Mouse (Mus musculus): ENCODE data around the gene Unc45a. TPM values are rescaled to one million over a fixed set of nuclear protein-coding genes. Genes with fewer than 3 reads are reported as not detected.

Gene Unc45a
- polyA plus RNA-seq, 1 experiment from 2014 or later, result 44.5 TPM

GRCm38 (mm10) chr7:80375376-80376039, 34.7 kb upstream of the Unc45a start:
- Histone ChIP-seq H3K9me3 (replicated peaks; ENCODE audit: control insufficient read depth, low read length) (no peaks in the 10 kb centered on the region), H3K4me1 (ENCODE audit: control insufficient read depth, insufficient read depth, low read length) (no peaks in the 10 kb centered on the region), H3K27me3 (ENCODE audit: control insufficient read depth, insufficient read depth, low read length) (no peaks in the 10 kb centered on the region), H3K36me3 (ENCODE audit: control insufficient read depth, insufficient read depth, low read length) (no peaks in the 10 kb centered on the region), H3K9ac (ENCODE audit: low read length) (no peak overlapping the region), H3K27ac (ENCODE audit: low read length) (no peak overlapping the region), H3K4me3 (replicated peaks; ENCODE audit: low read length) (no peak overlapping the region), H3K4me2 (ENCODE audit: low read depth, low read length) (no peak overlapping the region)
- 74% methylated on average over 9 of the region's 9 CpGs for WGBS
- no peak for ATAC-seq (ENCODE audit: insufficient read depth, low FRiP score)

- Histone ChIP-seq H3K4me2 (ENCODE audit: low read depth, low read length) (no peak overlapping the region), H3K36me3 (ENCODE audit: control insufficient read depth, insufficient read depth, low read length) (no peaks in the 10 kb centered on the region), H3K4me1 (ENCODE audit: control insufficient read depth, insufficient read depth, low read length) (peaks cover 6% of the 10 kb centered on the region), H3K4me3 (replicated peaks; ENCODE audit: low read length) (no peak overlapping the region), H3K9ac (ENCODE audit: low read length) (no peak overlapping the region), H3K27me3 (ENCODE audit: control insufficient read depth, insufficient read depth, low read length) (no peaks in the 10 kb centered on the region), H3K9me3 (replicated peaks; ENCODE audit: control insufficient read depth, low read length) (no peaks in the 10 kb centered on the region), H3K27ac (ENCODE audit: low read length) (no peak overlapping the region)
- 83% methylated on average over 3 of the region's 3 CpGs for WGBS
- ATAC-seq (ENCODE audit: insufficient read depth, low FRiP score), result no peak
Measured at GRCm38 (mm10) chr7:80374733-80375132, 33.9 kb upstream of the Unc45a start.

GRCm38 (mm10) chr7:80374280-80374679, 33.5 kb upstream of the Unc45a start:
- no peaks in the 10 kb centered on the region for H3K36me3 ChIP-seq (ENCODE audit: control insufficient read depth, insufficient read depth, low read length)
- H3K4me2 ChIP-seq (ENCODE audit: low read depth, low read length), result no peak overlapping the region
- ATAC-seq (ENCODE audit: insufficient read depth, low FRiP score), result no peak
- 47% methylated on average over 3 of the region's 3 CpGs for whole genome bisulfite sequencing
- H3K27ac ChIP-seq (ENCODE audit: low read length), result no peak overlapping the region
- no peak overlapping the region for H3K9ac ChIP-seq (ENCODE audit: low read length)
- H3K4me3 ChIP-seq (replicated peaks; ENCODE audit: low read length), result no peak overlapping the region
- no peaks in the 10 kb centered on the region for H3K9me3 ChIP-seq (replicated peaks; ENCODE audit: control insufficient read depth, low read length)
- no peaks in the 10 kb centered on the region for H3K27me3 ChIP-seq (ENCODE audit: control insufficient read depth, insufficient read depth, low read length)
- peaks cover 10% of the 10 kb centered on the region for H3K4me1 ChIP-seq (ENCODE audit: control insufficient read depth, insufficient read depth, low read length)

- Histone ChIP-seq H3K9me3 (replicated peaks; ENCODE audit: control insufficient read depth, low read length) (no peaks in the 10 kb centered on the region), H3K4me2 (ENCODE audit: low read depth, low read length) (no peak overlapping the region), H3K36me3 (ENCODE audit: control insufficient read depth, insufficient read depth, low read length) (no peaks in the 10 kb centered on the region), H3K27ac (ENCODE audit: low read length) (no peak overlapping the region), H3K9ac (ENCODE audit: low read length) (no peak overlapping the region), H3K4me3 (replicated peaks; ENCODE audit: low read length) (no peak overlapping the region), H3K4me1 (ENCODE audit: control insufficient read depth, insufficient read depth, low read length) (peaks cover 14% of the 10 kb centered on the region), H3K27me3 (ENCODE audit: control insufficient read depth, insufficient read depth, low read length) (no peaks in the 10 kb centered on the region)
- no peak for ATAC-seq (ENCODE audit: insufficient read depth, low FRiP score)
- 83% methylated on average over 12 of the region's 12 CpGs for WGBS
Measured at GRCm38 (mm10) chr7:80373850-80374249, 33.0 kb upstream of the Unc45a start.

GRCm38 (mm10) chr7:80373352-80373751, 32.5 kb upstream of the Unc45a start:
- Histone ChIP-seq H3K4me1 (ENCODE audit: control insufficient read depth, insufficient read depth, low read length) (peaks cover 19% of the 10 kb centered on the region), H3K4me2 (ENCODE audit: low read depth, low read length) (no peak overlapping the region), H3K27ac (ENCODE audit: low read length) (no peak overlapping the region), H3K9me3 (replicated peaks; ENCODE audit: control insufficient read depth, low read length) (no peaks in the 10 kb centered on the region), H3K4me3 (replicated peaks; ENCODE audit: low read length) (no peak overlapping the region), H3K36me3 (ENCODE audit: control insufficient read depth, insufficient read depth, low read length) (no peaks in the 10 kb centered on the region), H3K27me3 (ENCODE audit: control insufficient read depth, insufficient read depth, low read length) (no peaks in the 10 kb centered on the region), H3K9ac (ENCODE audit: low read length) (no peak overlapping the region)
- WGBS, result 63% methylated on average over 4 of the region's 4 CpGs
- no peak for ATAC-seq (ENCODE audit: insufficient read depth, low FRiP score)

GRCm38 (mm10) chr7:80372667-80373066, 31.9 kb upstream of the Unc45a start:
- no peak overlapping the region for H3K4me3 ChIP-seq (replicated peaks; ENCODE audit: low read length)
- H3K27me3 ChIP-seq (ENCODE audit: control insufficient read depth, insufficient read depth, low read length), result no peaks in the 10 kb centered on the region
- H3K4me1 ChIP-seq (ENCODE audit: control insufficient read depth, insufficient read depth, low read length), result peaks cover 21% of the 10 kb centered on the region
- H3K4me2 ChIP-seq (ENCODE audit: low read depth, low read length), result no peak overlapping the region
- WGBS, result 61% methylated on average over 2 of the region's 2 CpGs
- ATAC-seq (ENCODE audit: insufficient read depth, low FRiP score), result no peak
- no peak overlapping the region for H3K27ac ChIP-seq (ENCODE audit: low read length)
- no peak overlapping the region for H3K9ac ChIP-seq (ENCODE audit: low read length)
- no peaks in the 10 kb centered on the region for H3K36me3 ChIP-seq (ENCODE audit: control insufficient read depth, insufficient read depth, low read length)
- H3K9me3 ChIP-seq (replicated peaks; ENCODE audit: control insufficient read depth, low read length), result no peaks in the 10 kb centered on the region

- H3K4me3 ChIP-seq (replicated peaks; ENCODE audit: low read length), result no peak overlapping the region
- no peak overlapping the region for H3K27ac ChIP-seq (ENCODE audit: low read length)
- no peak overlapping the region for H3K9ac ChIP-seq (ENCODE audit: low read length)
- no peak overlapping the region for H3K4me2 ChIP-seq (ENCODE audit: low read depth, low read length)
- H3K4me1 ChIP-seq (ENCODE audit: control insufficient read depth, insufficient read depth, low read length), result peaks cover 21% of the 10 kb centered on the region
- peaks cover 3% of the 10 kb centered on the region; the same call in 1 of the 2 replicates for H3K36me3 ChIP-seq (ENCODE audit: control insufficient read depth, insufficient read depth, low read length)
- ATAC-seq (ENCODE audit: insufficient read depth, low FRiP score), result no peak
- WGBS, result 72% methylated on average over 3 of the region's 3 CpGs
- no peaks in the 10 kb centered on the region for H3K9me3 ChIP-seq (replicated peaks; ENCODE audit: control insufficient read depth, low read length)
- H3K27me3 ChIP-seq (ENCODE audit: control insufficient read depth, insufficient read depth, low read length), result no peaks in the 10 kb centered on the region
Measured at GRCm38 (mm10) chr7:80372166-80372565, 31.4 kb upstream of the Unc45a start.

- Histone ChIP-seq H3K27ac (ENCODE audit: low read length) (peak within 1 kb of the TSS; percentile 77), H3K9me3 (replicated peaks; ENCODE audit: control insufficient read depth, low read length) (no peaks in the 10 kb centered on the region), H3K4me1 (ENCODE audit: control insufficient read depth, insufficient read depth, low read length) (peaks cover 21% of the 10 kb centered on the region), H3K4me3 (replicated peaks; ENCODE audit: low read length) (peak within 1 kb of the TSS; percentile 72), H3K4me2 (ENCODE audit: low read depth, low read length) (peak within 1 kb of the TSS; percentile 73), H3K9ac (ENCODE audit: low read length) (peak within 1 kb of the TSS; percentile 90), H3K27me3 (ENCODE audit: control insufficient read depth, insufficient read depth, low read length) (no peaks in the 10 kb centered on the region), H3K36me3 (ENCODE audit: control insufficient read depth, insufficient read depth, low read length) (peaks cover 13% of the 10 kb centered on the region)
- peak; percentile 78 for ATAC-seq (ENCODE audit: insufficient read depth, low FRiP score)
- WGBS, result under 1% methylated on average over 66 of the region's 86 CpGs
Measured at GRCm38 (mm10) chr7:80371041-80371751, 30.4 kb upstream of the Unc45a start, which contains the start of gene Man2a2. Man2a2 (minus strand) TSS chr7:80371375.

GRCm38 (mm10) chr7:80370649-80371040, 29.8 kb upstream of the Unc45a start:
- Histone ChIP-seq H3K4me3 (replicated peaks; ENCODE audit: low read length) (peak overlapping the region; percentile 72), H3K27ac (ENCODE audit: low read length) (peak overlapping the region; percentile 77), H3K4me2 (ENCODE audit: low read depth, low read length) (peak overlapping the region; percentile 73), H3K27me3 (ENCODE audit: control insufficient read depth, insufficient read depth, low read length) (no peaks in the 10 kb centered on the region), H3K9me3 (replicated peaks; ENCODE audit: control insufficient read depth, low read length) (no peaks in the 10 kb centered on the region), H3K36me3 (ENCODE audit: control insufficient read depth, insufficient read depth, low read length) (peaks cover 13% of the 10 kb centered on the region), H3K4me1 (ENCODE audit: control insufficient read depth, insufficient read depth, low read length) (peaks cover 21% of the 10 kb centered on the region), H3K9ac (ENCODE audit: low read length) (peak overlapping the region; percentile 90)
- ATAC-seq (ENCODE audit: insufficient read depth, low FRiP score), result peak; percentile 67
- WGBS, result under 1% methylated on average over 31 of the region's 31 CpGs

Data from stomach, embryonic 16.5 days (tissue).